Mouse (Mus musculus) layer of hippocampus, adult 8-10 months (tissue): ENCODE results near the gene Ccnl1. TPM values are rescaled to one million over a fixed set of nuclear protein-coding genes. Genes with fewer than 3 reads are reported as not detected.

Source experiments
- DNase-seq, 2 experiments: peaks; one replicate each; pipeline ENCODE4 v3.0.0; 2022; ENCODE audit warnings: low spot score in 2 of 2
- total RNA-seq, 4 experiments: library from RNA; stranded (reverse); gene quantifications; 2 replicates each; pipeline ENCODE4 v1.2.4; 2022

Gene Ccnl1
- total RNA-seq, result 10 to 100 TPM; 60.5 to 74.3 (median 61.4) TPM

- DNase-seq, result peak; percentile 91 to 94
These were observed at the start of gene Ccnl1 for GRCm38 (mm10) chr3:65958102-65958839. Gene Ccnl1 (minus strand): TSS chr3:65958249.

GRCm38 (mm10) chr3:66004989-66005388 is 46.9 kb upstream of the Ccnl1 start:
- no peak for DNase-seq

GRCm38 (mm10) chr3:66004220-66004951 is 46.3 kb upstream of the Ccnl1 start:
- no peak for DNase-seq

- DNase-seq, result no peak
These were observed 42.4 kb upstream of the Ccnl1 start for GRCm38 (mm10) chr3:66000400-66000799.

- no peak for DNase-seq
These were observed 39.4 kb upstream of the Ccnl1 start for GRCm38 (mm10) chr3:65997360-65998008.

GRCm38 (mm10) chr3:65992395-65993340 is 34.6 kb upstream of the Ccnl1 start:
- DNase-seq, result peak in 1 of 2 experiments; percentile 29

- peak in 1 of 2 experiments; percentile 26 for DNase-seq
These were observed 33.1 kb upstream of the Ccnl1 start for GRCm38 (mm10) chr3:65990957-65991646.

- no peak for DNase-seq
These were observed 32.5 kb upstream of the Ccnl1 start for GRCm38 (mm10) chr3:65990524-65990923.

- no peak for DNase-seq
These were observed 30.9 kb upstream of the Ccnl1 start for GRCm38 (mm10) chr3:65988711-65989495.

- no peak for DNase-seq
These were observed 18.2 kb upstream of the Ccnl1 start for GRCm38 (mm10) chr3:65976296-65976695.

- no peak for DNase-seq
These were observed 17.3 kb upstream of the Ccnl1 start for GRCm38 (mm10) chr3:65975317-65975716.

GRCm38 (mm10) chr3:65974232-65975058 is 16.4 kb upstream of the Ccnl1 start:
- DNase-seq, result peak; percentile 98 to 99

GRCm38 (mm10) chr3:65973501-65974231 is 15.6 kb upstream of the Ccnl1 start:
- DNase-seq, result no peak

GRCm38 (mm10) chr3:65969196-65969595 is 11.1 kb upstream of the Ccnl1 start:
- no peak for DNase-seq

- DNase-seq, result no peak
These were observed 8.3 kb upstream of the Ccnl1 start for GRCm38 (mm10) chr3:65966360-65966759.

- DNase-seq, result no peak
These were observed 4.4 kb upstream of the Ccnl1 start for GRCm38 (mm10) chr3:65962270-65962930.

GRCm38 (mm10) chr3:65960291-65960945 is 2.4 kb upstream of the Ccnl1 start:
- no peak for DNase-seq
